In the genomic region with DNA sequence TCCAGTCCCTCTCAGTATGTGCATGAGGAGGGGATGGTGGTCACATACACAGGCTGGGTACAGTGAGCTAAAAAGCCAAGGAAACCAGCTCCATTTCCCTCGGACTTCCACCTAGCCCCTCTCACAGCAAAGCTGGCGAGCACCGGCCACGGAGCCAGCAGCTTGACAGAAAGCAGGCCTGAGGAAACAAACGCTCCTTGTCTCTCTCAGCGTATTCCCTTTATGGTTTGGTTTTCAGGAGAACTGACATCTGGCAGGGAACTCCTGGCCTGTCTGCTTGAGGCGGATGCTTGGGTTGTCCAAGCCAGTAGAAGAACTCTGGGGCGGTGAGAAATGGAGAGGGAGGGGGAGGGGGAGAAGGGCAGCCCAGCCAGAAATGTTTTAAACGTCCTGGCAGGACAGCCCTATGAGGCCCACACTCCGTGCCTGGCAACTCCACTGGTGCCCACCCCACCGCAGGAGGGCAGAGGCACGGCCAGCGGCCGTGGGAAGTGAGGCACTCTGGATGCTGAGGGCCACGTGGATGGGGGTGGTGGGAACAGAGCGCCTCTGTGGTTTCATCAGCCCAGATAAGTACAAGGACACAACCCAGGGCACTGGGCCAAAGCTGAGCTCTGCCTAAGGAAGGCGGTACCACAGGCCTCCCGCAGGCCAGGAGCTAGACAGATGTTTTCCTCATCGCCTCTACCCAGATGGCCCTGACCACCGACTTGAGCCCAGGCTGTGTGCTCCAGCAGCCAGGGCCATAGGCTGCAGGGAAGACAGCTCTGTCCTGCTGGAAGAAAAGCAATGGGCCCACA, we compare ENCODE assay signal across 8 mouse cellular contexts. TPM values are rescaled to one million over a fixed set of nuclear protein-coding genes. Genes with fewer than 3 reads are reported as not detected.
DNase-seq lines count a peak whose midpoint lies in the region; ATAC-seq and TF ChIP-seq lines count a peak whose summit lies in the region.

No protein-coding gene starts in this region.

- ATAC-seq in forebrain, embryonic 16.5 days: peak; percentile 72
- ATAC-seq in liver, embryonic 15.5 days (ENCODE audit: insufficient read depth): peak; percentile 77
- peak; percentile 85; the same call in 1 of the 2 replicates for ATAC-seq in neural tube, embryonic 14.5 days (ENCODE audit: low read depth)

- no peaks in the 10 kb centered on the region for H3K79me3 ChIP-seq in C2C12 (ENCODE audit: low read depth)

- no peak overlapping the region for H3K4me3 ChIP-seq in C2C12 (ENCODE audit: insufficient read depth, poor library complexity, severe bottlenecking)
- H3K4me3 ChIP-seq in bone marrow macrophage, adult 2 months (ENCODE audit: insufficient read depth, low read length): peak overlapping the region; percentile 22
- H3K4me3 ChIP-seq in forebrain, embryonic 16.5 days (replicated peaks; ENCODE audit: low read length): no peak overlapping the region
- no peak overlapping the region for H3K4me3 ChIP-seq in liver, embryonic 15.5 days (replicated peaks)
- no peak overlapping the region for H3K4me3 ChIP-seq in neural tube, embryonic 14.5 days (ENCODE audit: low read depth, low read length)

- intact Hi-C loops in heart, postnatal 14 days (cut with DNase I): no loop called here

- H3K79me2 ChIP-seq in C2C12 (ENCODE audit: control insufficient read depth, insufficient read depth): no peaks in the 10 kb centered on the region

- peaks cover 22% of the 10 kb centered on the region for H3K36me3 ChIP-seq in C2C12 (ENCODE audit: control insufficient read depth, insufficient read depth)
- no peaks in the 10 kb centered on the region for H3K36me3 ChIP-seq in forebrain, embryonic 16.5 days (ENCODE audit: control insufficient read depth, insufficient read depth)
- H3K36me3 ChIP-seq in liver, embryonic 15.5 days (replicated peaks): no peaks in the 10 kb centered on the region
- H3K36me3 ChIP-seq in neural tube, embryonic 14.5 days (ENCODE audit: control insufficient read depth, insufficient read depth, low read length): peaks cover 3% of the 10 kb centered on the region; the same call in 1 of the 2 replicates

- H3K27ac ChIP-seq in bone marrow macrophage, adult 2 months (ENCODE audit: insufficient read depth, low read depth, low read length): peak overlapping the region; percentile 91
- no peak overlapping the region for H3K27ac ChIP-seq in forebrain, embryonic 16.5 days (ENCODE audit: low read length)
- peak overlapping the region; percentile 56 for H3K27ac ChIP-seq in liver, embryonic 15.5 days (replicated peaks)
- H3K27ac ChIP-seq in neural tube, embryonic 14.5 days (ENCODE audit: low read depth, low read length): peak overlapping the region; percentile 2; the same call in 1 of the 2 replicates

- no peaks in the 10 kb centered on the region for H3K27me3 ChIP-seq in C2C12 (ENCODE audit: control insufficient read depth, insufficient read depth, insufficient read length)
- no peaks in the 10 kb centered on the region for H3K27me3 ChIP-seq in forebrain, embryonic 16.5 days (replicated peaks; ENCODE audit: control insufficient read depth, insufficient read depth, low read length)
- no peaks in the 10 kb centered on the region for H3K27me3 ChIP-seq in liver, embryonic 15.5 days
- H3K27me3 ChIP-seq in neural tube, embryonic 14.5 days (ENCODE audit: control insufficient read depth, insufficient read depth, low read length): no peaks in the 10 kb centered on the region

- no peak overlapping the region for H3K9ac ChIP-seq in forebrain, embryonic 16.5 days (replicated peaks; ENCODE audit: low read depth, low read length)
- no peak overlapping the region for H3K9ac ChIP-seq in liver, embryonic 15.5 days
- no peak overlapping the region for H3K9ac ChIP-seq in neural tube, embryonic 14.5 days (replicated peaks; ENCODE audit: low read depth, low read length)

- H3ac ChIP-seq in C2C12 (ENCODE audit: control insufficient read depth, insufficient read length, low read depth): no peak overlapping the region

- no peak for TF ChIP-seq CTCF in C2C12 (IDR thresholded peaks at IDR 0.05; ENCODE audit: control insufficient read depth, insufficient read depth, insufficient read length)
- no peak for TF ChIP-seq CTCF in bone marrow macrophage, adult 2 months (IDR thresholded peaks at IDR 0.05; ENCODE audit: low read depth, low read length)

- DNase-seq in heart, postnatal 14 days: peak; percentile 96 to 97
- peak; percentile 94 for DNase-seq in layer of hippocampus, adult 11-12 months (ENCODE audit: low spot score)
- DNase-seq in testis, postnatal 14 days (ENCODE audit: low spot score): peak; percentile 93

- WGBS in forebrain, embryonic 16.5 days: 62% methylated on average over 20 of the region's 20 CpGs
- 25% methylated on average over 20 of the region's 20 CpGs for WGBS in liver, embryonic 15.5 days (ENCODE audit: insufficient replicate concordance)
- 48% methylated on average over 19 of the region's 20 CpGs for WGBS in neural tube, embryonic 14.5 days

- H3K9me3 ChIP-seq in forebrain, embryonic 16.5 days (ENCODE audit: control insufficient read depth, low read length): no peaks in the 10 kb centered on the region
- no peaks in the 10 kb centered on the region for H3K9me3 ChIP-seq in liver, embryonic 15.5 days (replicated peaks)
- H3K9me3 ChIP-seq in neural tube, embryonic 14.5 days (ENCODE audit: control insufficient read depth, low read length): no peaks in the 10 kb centered on the region

- H3K4me2 ChIP-seq in forebrain, embryonic 16.5 days (ENCODE audit: low read length): no peak overlapping the region
- peak overlapping the region; percentile 20; the same call in 1 of the 2 replicates for H3K4me2 ChIP-seq in liver, embryonic 15.5 days
- H3K4me2 ChIP-seq in neural tube, embryonic 14.5 days (ENCODE audit: low read depth, low read length): no peak overlapping the region

- peaks cover 59% of the 10 kb centered on the region for H3K4me1 ChIP-seq in bone marrow macrophage, adult 2 months (ENCODE audit: control insufficient read depth, insufficient read depth, low read length)
- H3K4me1 ChIP-seq in forebrain, embryonic 16.5 days (replicated peaks; ENCODE audit: control insufficient read depth, insufficient read depth, low read length): peaks cover 7% of the 10 kb centered on the region
- peaks cover 25% of the 10 kb centered on the region for H3K4me1 ChIP-seq in liver, embryonic 15.5 days (replicated peaks)
- H3K4me1 ChIP-seq in neural tube, embryonic 14.5 days (ENCODE audit: control insufficient read depth, insufficient read depth, low read length): no peaks in the 10 kb centered on the region

- TF ChIP-seq POLR2A in bone marrow macrophage, adult 2 months (IDR thresholded peaks at IDR 0.05; ENCODE audit: borderline replicate concordance, low read depth, low read length): no peak

TF ChIP-seq in C2C12, 6 proteins besides CTCF, POLR2A, EP300 and RAD21:
- peak; percentile 66 for TF ChIP-seq MYOD1 (IDR thresholded peaks at IDR 0.05; ENCODE audit: control insufficient read depth, insufficient read length, low read depth)
- peak; percentile 98 for TF ChIP-seq MAX (IDR thresholded peaks at IDR 0.05)
- TF ChIP-seq FOSL1 (IDR thresholded peaks at IDR 0.05; ENCODE audit: insufficient read depth, low read length, poor library complexity, severe bottlenecking): no peak
- peak; percentile 63 for TF ChIP-seq USF1 (IDR thresholded peaks at IDR 0.05; ENCODE audit: low read depth)
- TF ChIP-seq CEBPB (IDR thresholded peaks at IDR 0.05; ENCODE audit: low read depth): peak; percentile 8
- no peak for TF ChIP-seq MYOG (IDR thresholded peaks at IDR 0.05; ENCODE audit: control insufficient read depth, extremely low read depth, insufficient read length)

RNA-seq across cellular contexts. Expression of a gene that starts 19.4 kb away (rescaled TPM):
- 15.1 TPM for polyA plus RNA-seq in C2C12 (2012; fragmentation: generic; extraction: Trizol)
- polyA plus RNA-seq in bone marrow macrophage, adult 2 months (2012; ENCODE audit: insufficient read depth, insufficient read length, missing spikeins): 28.6 and 29.5 TPM in 2 replicates
- 24.0 and 26.9 TPM in 2 replicates for polyA plus RNA-seq in forebrain, embryonic 16.5 days (2015; fragmentation: Nextera tagmentation; extraction: Ambion mirVana)
- total RNA-seq in heart, postnatal 14 days (2021): 1 to 10 TPM; 9.0 to 9.3 TPM
- polyA plus RNA-seq in liver, embryonic 15.5 days (2015; fragmentation: Nextera tagmentation; extraction: Ambion mirVana): 8.9 and 10.5 TPM in 2 replicates
- polyA plus RNA-seq in neural tube, embryonic 14.5 days (2014; fragmentation: Nextera tagmentation; extraction: Ambion mirVana): 20.3 and 21.7 TPM in 2 replicates

RNA-seq across cellular contexts. Expression of a gene that starts 47.3 kb away (rescaled TPM):
- polyA plus RNA-seq in C2C12 (2012; fragmentation: generic; extraction: Trizol): 15.2 TPM
- polyA plus RNA-seq in bone marrow macrophage, adult 2 months (2012; ENCODE audit: insufficient read depth, insufficient read length, missing spikeins): 72.1 and 72.5 TPM in 2 replicates
- 116 and 135 TPM in 2 replicates for polyA plus RNA-seq in forebrain, embryonic 16.5 days (2015; fragmentation: Nextera tagmentation; extraction: Ambion mirVana)
- 1 to 10 TPM; 7.4 to 7.7 TPM for total RNA-seq in heart, postnatal 14 days (2021)
- 7.7 and 8.1 TPM in 2 replicates for polyA plus RNA-seq in liver, embryonic 15.5 days (2015; fragmentation: Nextera tagmentation; extraction: Ambion mirVana)
- polyA plus RNA-seq in neural tube, embryonic 14.5 days (2014; fragmentation: Nextera tagmentation; extraction: Ambion mirVana): 61.3 and 73.7 TPM in 2 replicates
